Mouse (Mus musculus) embryonic facial prominence, embryonic 10.5 days (tissue): Measurements from ENCODE around the gene Cygb. TPM values are rescaled to one million over a fixed set of nuclear protein-coding genes. Genes with fewer than 3 reads are reported as not detected.

Source experiments
- DNase-seq: peaks from one replicate; pipeline ENCODE4 v3.0.0-alpha.2; 2017; ENCODE audit warnings: low spot score
- H3K27ac ChIP-seq: fragments of 300-500 bp; sonication (generic); replicated peaks from 2 replicates; pipeline ENCODE4 v1.5.1; 2016; ENCODE audit warnings: mild to moderate bottlenecking
- H3K27me3 ChIP-seq: fragments of 300-500 bp; sonication (generic); replicated peaks from 2 replicates; pipeline ENCODE4 v1.6.1; 2016; ENCODE audit warnings: low read depth, mild to moderate bottlenecking; ENCODE audit not compliant: poor library complexity, severe bottlenecking
- H3K36me3 ChIP-seq: fragments of 300-500 bp; sonication (generic); replicated peaks from 2 replicates; pipeline ENCODE4 v1.6.1; 2016; ENCODE audit warnings: mild to moderate bottlenecking, moderate library complexity
- H3K4me1 ChIP-seq: fragments of 300-500 bp; sonication (generic); 2 replicates; pipeline ENCODE4 v1.6.1; 2016
- H3K4me3 ChIP-seq: fragments of 300-500 bp; sonication (generic); 2 replicates; pipeline ENCODE4 v1.5.1; 2016; ENCODE audit warnings: mild to moderate bottlenecking, moderate library complexity
- H3K9me3 ChIP-seq: fragments of 300-500 bp; sonication (generic); 2 replicates; pipeline ENCODE4 v1.6.1; 2016; ENCODE audit warnings: mild to moderate bottlenecking
- WGBS: fragments of 180-500 bp; shearing (Covaris S2); methylation state at CpG from one replicate; pipeline ENCODE4 v1.1.7; 2016; 5-methylcytosine and 5-hydroxymethylcytosine counted together
- polyA plus RNA-seq: library from polyadenylated mRNA; unstranded; fragments of >200 nt; fragmentation: Nextera tagmentation; extraction: Ambion mirVana; gene quantifications from 2 replicates; pipeline ENCODE4 v1.2.1, GENCODE M21; 2016

Cygb gene
- polyA plus RNA-seq, 1 experiment from 2014 or later = 5.0 TPM

DNA sequence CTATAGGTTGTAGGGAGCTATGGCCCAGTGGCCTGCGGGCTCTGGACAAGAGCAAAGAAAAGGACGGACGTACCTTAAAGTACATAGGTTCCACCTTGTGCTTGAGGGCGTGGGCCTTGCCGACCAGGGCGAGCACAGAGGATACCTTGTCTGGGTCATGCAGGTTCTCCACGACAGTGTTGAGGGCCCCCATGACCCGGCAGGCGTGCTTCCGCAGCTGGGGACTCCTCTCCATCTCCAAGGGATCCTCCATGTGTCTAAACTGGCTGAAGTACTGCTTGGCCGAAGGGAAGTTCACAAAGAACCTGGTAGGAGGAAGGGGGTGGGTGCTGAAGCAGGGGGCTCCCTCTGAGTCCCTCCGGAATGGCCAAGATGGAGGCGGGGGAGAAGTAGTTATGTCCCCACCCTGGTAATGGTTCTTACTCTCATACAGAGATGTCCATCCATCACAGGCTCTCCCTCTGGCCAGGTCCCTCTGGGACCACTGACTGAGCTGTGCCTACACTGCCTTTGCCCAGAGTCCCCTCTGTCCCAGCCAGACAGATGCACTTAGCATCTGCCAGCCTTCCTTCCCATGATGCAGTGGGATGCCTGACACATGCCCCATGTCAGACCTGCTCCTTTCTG is 4.3 kb downstream of the Cygb start:
- H3K27ac ChIP-seq = peak overlapping the region; percentile 85
- H3K4me3 ChIP-seq = 0 out of 2 replicates have a peak overlapping the region, but pooled peaks have one; percentile 2
- no peaks in the 10 kb centered on the region for H3K36me3 ChIP-seq
- no peaks in the 10 kb centered on the region for H3K9me3 ChIP-seq
- H3K27me3 ChIP-seq = peaks cover 70% of the 10 kb centered on the region
- H3K4me1 ChIP-seq = peaks cover 96% of the 10 kb centered on the region
- DNase-seq = no peak
- WGBS = 86% methylated on average over 13 of the region's 13 CpGs

DNA sequence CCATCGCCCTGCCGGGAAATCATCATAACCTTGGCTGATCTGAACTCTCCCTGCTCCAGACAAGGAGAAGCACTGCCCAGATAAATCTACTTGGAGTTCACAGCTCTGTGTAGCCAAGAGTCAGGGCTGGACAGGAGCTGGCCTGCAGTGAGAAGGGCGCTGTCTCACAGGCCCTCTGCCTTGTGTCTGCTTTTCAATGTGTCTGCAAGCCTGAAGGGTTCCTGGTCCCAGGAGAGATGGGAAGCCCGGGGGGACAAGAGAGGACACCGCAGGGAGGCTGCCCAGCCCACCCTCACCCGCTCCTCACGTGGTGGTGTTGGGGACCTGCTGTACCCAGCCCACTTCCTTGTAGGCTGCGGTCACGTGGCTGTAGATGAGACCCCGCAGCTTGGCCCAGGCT is 5.1 kb downstream of the Cygb start:
- DNase-seq = no peak
- Histone ChIP-seq H3K27ac (peak overlapping the region; percentile 85), H3K36me3 (no peaks in the 10 kb centered on the region), H3K27me3 (peaks cover 61% of the 10 kb centered on the region), H3K4me3 (no peak overlapping the region), H3K4me1 (peaks cover 96% of the 10 kb centered on the region), H3K9me3 (no peaks in the 10 kb centered on the region)
- WGBS = 67% methylated on average over 10 of the region's 10 CpGs

DNA sequence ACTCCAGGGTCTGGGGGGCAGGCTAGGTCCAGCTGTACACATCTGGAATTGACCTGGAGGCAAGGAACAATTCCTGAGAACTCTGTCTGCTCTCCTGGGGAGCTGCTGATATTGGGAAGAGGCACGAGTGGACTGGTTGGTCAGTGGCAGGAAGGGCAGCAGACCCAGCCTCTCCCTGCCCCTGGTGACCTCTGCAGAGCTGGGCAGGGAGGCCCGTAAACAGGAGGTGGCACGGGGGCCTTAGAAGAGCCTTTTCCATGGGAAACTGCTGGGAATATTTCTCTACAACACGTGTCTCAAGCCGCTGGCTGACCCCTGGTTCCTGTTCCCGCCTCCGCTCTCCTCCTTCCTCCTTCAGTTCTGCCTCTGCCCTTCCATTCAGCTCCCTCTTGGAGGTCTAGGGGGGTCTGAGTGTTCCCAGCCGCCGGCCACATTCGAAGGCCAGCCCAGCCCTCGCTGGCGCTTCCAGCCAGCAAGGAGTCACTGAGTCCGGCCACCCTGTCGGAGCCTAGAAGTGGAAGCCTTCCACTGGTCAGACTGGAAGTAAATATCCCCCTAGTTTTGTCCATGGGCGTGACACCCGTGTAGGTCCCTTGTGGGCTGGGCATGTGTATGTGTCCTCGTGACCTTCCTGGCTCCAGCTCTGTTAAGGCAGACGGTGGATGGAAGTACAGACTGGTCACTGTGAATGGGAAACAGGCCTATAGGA is 5.7 kb downstream of the Cygb start:
- Histone ChIP-seq H3K27me3 (peaks cover 55% of the 10 kb centered on the region), H3K36me3 (no peaks in the 10 kb centered on the region), H3K4me1 (peaks cover 96% of the 10 kb centered on the region)

DNA sequence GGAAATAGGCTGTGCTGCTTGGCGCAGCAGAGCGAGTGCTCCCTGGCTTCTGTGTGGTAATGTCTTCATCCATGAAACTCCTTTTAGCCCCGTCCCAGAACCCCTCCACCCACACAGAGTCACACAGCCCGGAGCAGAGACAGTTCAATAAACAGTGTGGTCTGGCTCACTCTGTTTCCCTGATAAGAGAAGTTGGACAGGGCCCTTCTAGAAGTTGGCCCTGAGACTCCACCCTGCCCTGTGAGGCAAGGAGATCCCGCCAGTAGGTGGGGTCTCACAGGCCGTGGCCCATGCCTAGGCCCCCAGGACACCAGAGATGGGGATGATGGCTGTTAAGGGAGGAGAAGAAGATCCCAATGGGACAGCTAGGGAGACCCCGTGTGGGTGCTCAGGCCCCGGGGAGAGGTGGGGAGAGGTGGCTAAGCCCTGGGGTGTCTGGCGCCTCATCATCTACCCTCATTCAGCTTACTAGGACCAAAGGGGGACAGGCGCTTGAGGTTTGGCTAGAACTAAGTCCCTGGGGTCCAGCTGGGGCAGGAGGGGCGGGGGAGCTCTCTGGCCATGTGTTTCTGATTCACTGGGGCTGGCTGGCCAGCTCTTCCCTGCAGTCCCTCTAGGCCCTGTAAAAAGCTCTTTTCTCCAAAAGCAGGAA is 6.6 kb downstream of the Cygb start:
- WGBS = 39% methylated on average over 11 of the region's 11 CpGs
- Histone ChIP-seq H3K4me1 (peaks cover 89% of the 10 kb centered on the region), H3K4me3 (peak overlapping the region; percentile 24), H3K27ac (peak overlapping the region; percentile 85), H3K27me3 (peaks cover 46% of the 10 kb centered on the region), H3K36me3 (no peaks in the 10 kb centered on the region), H3K9me3 (no peaks in the 10 kb centered on the region)
- DNase-seq = peak; percentile 80

More for the DNA sequence above, 5.7 kb downstream of the Cygb start:
- 34% methylated on average over 18 of the region's 18 CpGs for WGBS
- H3K27ac ChIP-seq = peak overlapping the region; percentile 85
- peak; percentile 15 for DNase-seq
- peak overlapping the region; percentile 24 for H3K4me3 ChIP-seq
- H3K9me3 ChIP-seq = no peaks in the 10 kb centered on the region

DNA sequence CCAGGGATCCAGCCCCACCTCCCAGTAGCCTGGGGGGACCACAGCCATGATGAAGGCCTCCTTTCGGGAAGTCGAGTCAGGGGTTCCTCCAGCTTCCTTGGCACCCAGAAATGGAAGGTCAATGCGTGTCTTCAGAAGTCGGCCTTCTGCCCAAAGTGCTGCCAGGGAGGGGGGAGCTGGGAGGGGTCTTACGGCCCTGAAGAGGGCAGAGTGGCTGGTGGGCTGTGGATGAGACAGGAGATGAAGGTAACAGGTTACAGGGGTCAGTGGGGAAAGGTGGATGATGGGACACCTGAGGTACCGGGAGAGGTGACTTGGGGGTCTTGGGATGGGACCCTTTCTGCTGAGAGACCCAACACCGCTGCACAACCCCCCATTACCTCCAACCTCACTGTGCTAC is 7.3 kb downstream of the Cygb start:
- no peak for DNase-seq
- Histone ChIP-seq H3K4me1 (peaks cover 82% of the 10 kb centered on the region), H3K9me3 (no peaks in the 10 kb centered on the region), H3K4me3 (no peak overlapping the region), H3K36me3 (no peaks in the 10 kb centered on the region), H3K27me3 (peaks cover 39% of the 10 kb centered on the region), H3K27ac (peak overlapping the region; percentile 85)
- 80% methylated on average over 7 of the region's 7 CpGs for WGBS

DNA sequence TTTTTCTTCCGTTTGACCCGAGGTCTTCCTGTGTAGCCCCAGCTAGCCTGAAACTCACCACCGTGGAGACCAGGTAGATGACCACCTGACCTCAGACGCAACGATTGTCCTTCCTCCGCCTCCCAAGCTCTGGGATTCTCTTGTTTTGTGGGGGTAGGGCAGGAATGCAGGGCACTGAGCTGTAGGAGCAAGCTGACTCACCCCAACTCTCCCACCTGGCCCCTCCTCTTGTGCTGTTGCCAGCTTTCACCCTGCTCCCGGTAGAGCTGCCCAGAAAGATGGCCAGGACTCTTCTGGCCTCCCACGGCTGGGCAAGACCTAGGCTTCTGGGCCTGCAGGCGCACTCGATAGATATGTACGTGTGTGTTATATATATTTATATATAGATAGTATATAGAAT is 8.0 kb downstream of the Cygb start:
- no peak for DNase-seq
- Histone ChIP-seq H3K9me3 (no peaks in the 10 kb centered on the region), H3K27me3 (peaks cover 33% of the 10 kb centered on the region), H3K36me3 (no peaks in the 10 kb centered on the region), H3K27ac (peak overlapping the region; percentile 85), H3K4me3 (0 out of 2 replicates have a peak overlapping the region, but pooled peaks have one; percentile 25), H3K4me1 (peaks cover 77% of the 10 kb centered on the region)
- WGBS = 54% methylated on average over 11 of the region's 11 CpGs

DNA sequence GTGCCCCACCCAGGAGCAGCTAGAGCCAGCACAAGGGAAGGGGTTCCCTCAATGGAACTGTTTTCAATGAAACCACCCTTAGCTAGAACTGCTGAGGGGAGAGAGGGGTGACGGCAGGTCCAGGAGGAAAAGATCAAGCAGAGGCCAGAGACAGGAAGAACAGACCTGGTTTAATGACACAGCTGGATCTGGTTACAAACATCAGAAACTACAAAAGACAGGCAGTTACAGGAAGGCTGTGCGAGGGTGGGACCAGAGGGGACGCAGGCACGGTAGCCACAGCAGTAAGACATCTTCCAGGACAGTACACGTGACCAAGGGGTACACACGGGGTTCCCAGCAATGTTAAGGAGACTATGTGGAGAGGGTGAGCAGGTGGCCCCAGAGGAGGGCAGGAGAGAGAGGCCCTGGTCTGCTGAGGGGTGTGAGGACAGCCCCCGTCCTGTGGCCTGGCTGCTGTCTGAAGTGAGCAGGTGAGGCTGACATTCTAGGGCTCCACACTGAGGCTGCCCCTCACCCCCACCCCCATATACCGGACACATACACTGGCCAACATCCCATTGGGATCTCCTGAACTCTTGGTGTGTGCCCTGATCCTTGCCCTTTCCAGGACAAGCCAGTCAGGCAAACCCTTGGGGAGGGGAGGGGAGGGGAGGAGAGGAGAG is 8.5 kb downstream of the Cygb start:
- WGBS = 32% methylated on average over 8 of the region's 8 CpGs
- H3K9me3 ChIP-seq = no peaks in the 10 kb centered on the region
- H3K4me3 ChIP-seq = peak overlapping the region; percentile 25; the same call in 1 of the 2 replicates
- peak; percentile 59 for DNase-seq
- peaks cover 72% of the 10 kb centered on the region for H3K4me1 ChIP-seq
- H3K36me3 ChIP-seq = no peaks in the 10 kb centered on the region
- H3K27ac ChIP-seq = peak overlapping the region; percentile 85
- peaks cover 27% of the 10 kb centered on the region for H3K27me3 ChIP-seq

DNA sequence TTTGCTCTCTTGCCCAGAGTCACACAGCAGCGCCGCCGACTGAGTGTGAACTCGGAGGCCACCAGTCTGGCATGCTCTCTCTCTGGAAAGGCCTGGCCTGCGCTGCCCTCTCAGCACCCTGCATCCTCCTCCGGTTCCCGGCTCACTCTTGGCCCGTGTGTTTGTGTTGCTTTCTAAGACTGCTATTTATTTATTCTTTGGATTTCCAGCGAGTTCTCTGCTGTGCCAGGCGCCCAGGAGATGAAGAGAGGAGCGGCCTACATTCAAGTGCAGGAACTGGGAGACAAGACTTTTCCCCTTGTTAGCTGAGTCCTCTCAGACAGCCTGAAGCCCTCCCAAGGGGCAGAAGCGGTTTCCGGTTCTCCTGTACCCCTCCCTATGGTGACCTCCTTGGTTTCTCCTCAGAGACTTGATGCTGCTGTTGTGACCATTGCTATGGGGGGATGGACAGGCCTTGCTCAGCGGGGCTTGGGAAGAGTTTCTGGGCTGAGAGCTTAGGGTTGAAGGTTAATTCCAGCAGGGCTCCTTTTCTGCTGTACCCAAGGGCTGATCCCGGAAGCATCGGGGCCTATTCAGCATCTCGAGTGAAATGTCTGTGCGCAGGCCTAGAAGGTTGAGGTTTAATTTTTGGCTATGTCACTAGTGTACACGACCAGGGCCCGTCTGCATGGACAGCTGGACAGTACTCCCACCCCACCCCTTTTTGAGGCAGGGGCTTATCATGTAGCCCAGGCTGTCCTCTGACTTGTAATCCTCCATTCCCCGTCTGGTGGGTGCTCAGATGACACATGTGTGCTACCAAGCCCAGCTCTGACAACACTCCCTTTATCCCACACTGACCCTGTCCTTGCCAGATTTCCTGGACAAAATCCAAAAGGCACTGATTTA is 9.6 kb downstream of the Cygb start:
- peak overlapping the region; percentile 49 for H3K4me3 ChIP-seq
- H3K9me3 ChIP-seq = no peaks in the 10 kb centered on the region
- H3K27ac ChIP-seq = peak overlapping the region; percentile 85
- peaks cover 16% of the 10 kb centered on the region for H3K27me3 ChIP-seq
- peak; percentile 56 for DNase-seq
- H3K4me1 ChIP-seq = peaks cover 63% of the 10 kb centered on the region
- WGBS = 33% methylated on average over 21 of the region's 21 CpGs
- H3K36me3 ChIP-seq = no peaks in the 10 kb centered on the region

DNA sequence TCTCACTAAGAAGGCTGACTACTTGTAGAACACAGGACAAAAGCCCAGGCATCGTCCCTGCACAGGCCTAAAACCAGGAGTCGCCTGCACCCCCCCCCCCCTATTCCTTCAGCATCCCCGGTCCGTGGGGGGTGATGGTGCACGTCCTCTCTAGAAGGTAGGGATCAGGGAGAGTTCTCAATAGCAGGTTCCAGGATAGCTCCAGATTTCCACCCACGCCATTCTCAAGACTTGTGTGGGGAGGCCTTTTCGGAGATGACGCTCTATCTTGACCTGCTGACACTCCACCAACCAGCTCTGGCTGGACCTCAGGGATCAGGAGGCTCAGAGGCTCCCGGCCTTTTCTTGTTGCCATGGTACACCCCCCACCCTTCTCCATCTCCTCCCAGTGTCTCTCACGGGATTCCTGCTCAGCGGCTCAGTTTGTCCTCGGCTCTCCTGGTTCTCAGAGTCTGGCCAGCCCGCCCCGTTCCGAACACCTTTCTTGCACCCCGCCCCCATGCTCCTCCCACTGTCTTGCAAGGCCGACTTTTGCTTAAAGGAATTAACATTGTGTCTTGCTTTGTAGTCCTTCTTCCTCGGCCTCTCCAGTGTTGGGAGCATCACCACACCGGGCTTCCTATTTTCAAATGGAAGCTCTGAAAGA is 10.4 kb downstream of the Cygb start:
- peak overlapping the region; percentile 85 for H3K27ac ChIP-seq
- H3K4me1 ChIP-seq = peaks cover 55% of the 10 kb centered on the region
- 3% methylated on average over 19 of the region's 19 CpGs for WGBS
- no peaks in the 10 kb centered on the region for H3K36me3 ChIP-seq
- H3K4me3 ChIP-seq = peak overlapping the region; percentile 49
- no peaks in the 10 kb centered on the region for H3K9me3 ChIP-seq
- peaks cover 10% of the 10 kb centered on the region for H3K27me3 ChIP-seq
- DNase-seq = peak; percentile 63

DNA sequence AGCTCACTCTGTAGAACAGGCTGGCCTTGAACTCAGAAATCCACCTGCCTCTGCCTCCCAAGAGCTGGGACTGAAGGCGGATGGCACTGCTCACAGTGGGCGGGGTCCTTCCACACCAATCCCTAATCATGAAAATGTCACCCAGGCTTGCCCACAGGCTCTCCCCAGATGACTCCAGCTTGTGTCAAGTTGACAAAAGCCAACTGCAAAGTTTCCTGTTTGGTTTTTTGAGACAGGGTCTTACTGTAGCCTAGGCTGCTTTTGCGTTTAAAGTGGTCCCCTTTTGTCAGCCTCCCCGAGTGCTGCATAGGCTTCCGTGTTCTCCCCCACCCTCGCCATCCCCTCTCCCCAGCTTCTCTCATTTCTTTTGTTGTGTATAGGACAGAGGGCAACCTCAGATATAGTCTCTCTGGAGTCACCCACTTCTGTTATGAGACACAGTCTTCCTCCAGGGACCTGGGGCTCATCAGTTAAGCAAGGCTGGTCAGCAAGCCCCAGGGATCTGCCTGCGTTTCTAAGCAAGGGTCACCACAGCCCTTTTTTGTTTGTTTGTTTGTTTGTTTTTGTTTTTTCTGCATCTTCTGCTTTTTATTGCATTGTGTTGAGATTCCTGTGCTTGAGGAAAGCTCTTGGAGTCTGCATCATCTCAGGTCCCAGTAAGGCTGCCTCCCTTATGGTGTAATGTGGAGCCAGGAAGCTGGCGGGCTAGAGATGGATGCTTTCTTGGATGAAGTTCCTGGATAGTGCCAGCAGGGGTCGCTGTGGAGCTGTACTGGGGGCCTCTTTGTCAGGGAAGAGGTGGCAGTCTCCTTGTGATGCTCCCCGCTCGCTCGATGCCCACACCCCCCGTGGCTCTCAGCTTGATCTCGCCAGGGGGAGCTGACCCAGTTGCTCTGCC is 11.2 kb downstream of the Cygb start:
- Histone ChIP-seq H3K27ac (peak overlapping the region; percentile 85), H3K27me3 (peaks cover 10% of the 10 kb centered on the region), H3K4me3 (peak overlapping the region; percentile 49), H3K36me3 (no peaks in the 10 kb centered on the region), H3K4me1 (peaks cover 47% of the 10 kb centered on the region), H3K9me3 (no peaks in the 10 kb centered on the region)
- peak; percentile 94 for DNase-seq
- 36% methylated on average over 14 of the region's 14 CpGs for WGBS

DNA sequence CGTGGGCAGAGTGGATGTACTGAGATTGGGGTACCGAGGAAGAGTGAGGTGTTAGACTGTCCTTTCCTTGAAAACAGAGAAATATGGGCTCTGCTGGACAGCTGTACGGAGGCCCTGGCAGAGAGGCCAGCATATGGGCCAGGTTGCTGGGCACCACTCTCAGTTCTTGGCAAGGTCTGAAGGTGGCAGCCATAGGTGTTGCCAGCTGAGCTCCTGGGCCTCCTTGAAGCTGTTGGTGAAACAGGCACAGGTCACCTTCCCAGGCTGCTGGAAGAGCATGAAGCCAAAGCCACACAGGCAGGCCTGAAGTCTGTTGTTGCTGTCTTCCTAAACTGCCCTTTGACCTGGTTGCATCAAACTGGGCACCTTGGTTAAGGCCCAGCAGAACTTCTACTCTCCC is 12.4 kb downstream of the Cygb start:
- Histone ChIP-seq H3K27ac (no peak overlapping the region), H3K27me3 (peaks cover 7% of the 10 kb centered on the region), H3K4me3 (no peak overlapping the region), H3K4me1 (peaks cover 35% of the 10 kb centered on the region), H3K36me3 (no peaks in the 10 kb centered on the region), H3K9me3 (no peaks in the 10 kb centered on the region)
- no peak for DNase-seq
- 62% methylated on average over 3 of the region's 3 CpGs for WGBS
